Mouse (Mus musculus) layer of hippocampus, adult 18-20 months (tissue): Measurements from ENCODE around the gene Fryl. TPM values are rescaled to one million over a fixed set of nuclear protein-coding genes. Genes with fewer than 3 reads are reported as not detected.
A peak's percentile ranks its signal among the peaks of the same experiment; 100 is the strongest.

Source experiments
- DNase-seq, 2 experiments: peaks; one replicate each; pipeline ENCODE4 v3.0.0; 2022; ENCODE audit warnings: low spot score in 2 of 2
- total RNA-seq, 2 experiments: library from RNA; stranded (reverse); gene quantifications; 2 replicates each; pipeline ENCODE4 v1.2.3; 2021

Gene Fryl
- total RNA-seq, 2 experiments from 2014 or later: 63.6 to 66.7 TPM

DNA sequence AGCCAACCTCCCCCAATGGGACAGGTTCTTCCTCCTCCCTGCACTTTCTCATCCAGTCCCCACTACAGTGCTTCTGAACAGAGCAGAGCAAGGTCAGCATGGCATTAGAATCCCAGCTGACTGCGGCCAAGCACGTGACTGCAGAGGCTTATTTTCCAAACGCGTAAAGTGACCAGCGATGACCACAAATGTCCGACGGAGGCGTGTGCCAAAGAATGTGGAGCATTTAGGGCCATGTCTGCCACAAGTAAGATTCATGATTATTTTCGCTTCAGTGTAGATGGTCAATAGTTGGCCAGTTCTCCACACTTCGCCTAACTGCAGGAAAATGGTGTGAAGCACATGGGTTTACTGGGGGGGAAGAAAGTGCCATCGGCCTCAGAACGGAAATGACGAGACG is 137.6 kb downstream of the Fryl start:
- no peak for DNase-seq

GRCm38 (mm10) chr5:73114878-73115277 is 141.5 kb downstream of the Fryl start:
- no peak for DNase-seq

DNA sequence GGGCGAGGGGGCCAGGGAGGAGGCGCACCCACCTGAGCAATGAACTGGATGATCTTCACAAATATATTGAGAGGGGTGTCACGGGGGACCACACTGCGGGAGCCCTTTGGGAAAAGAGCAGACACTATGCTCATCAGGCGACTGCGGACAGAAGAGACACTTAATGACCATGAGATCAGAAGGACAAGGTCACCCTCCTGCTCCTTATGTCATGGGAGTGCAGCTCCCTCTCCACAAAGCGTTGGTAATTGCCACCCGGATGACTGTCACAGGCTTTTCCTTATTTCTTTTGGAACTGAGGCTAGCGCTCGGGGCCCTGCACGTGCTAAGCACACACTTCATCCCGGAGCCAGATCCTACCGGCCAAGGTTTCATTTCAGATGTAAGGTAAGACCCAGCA is 144.1 kb downstream of the Fryl start:
- DNase-seq: no peak

- no peak for DNase-seq
Observed at GRCm38 (mm10) chr5:73103657-73104056, 152.8 kb downstream of the Fryl start.

DNA sequence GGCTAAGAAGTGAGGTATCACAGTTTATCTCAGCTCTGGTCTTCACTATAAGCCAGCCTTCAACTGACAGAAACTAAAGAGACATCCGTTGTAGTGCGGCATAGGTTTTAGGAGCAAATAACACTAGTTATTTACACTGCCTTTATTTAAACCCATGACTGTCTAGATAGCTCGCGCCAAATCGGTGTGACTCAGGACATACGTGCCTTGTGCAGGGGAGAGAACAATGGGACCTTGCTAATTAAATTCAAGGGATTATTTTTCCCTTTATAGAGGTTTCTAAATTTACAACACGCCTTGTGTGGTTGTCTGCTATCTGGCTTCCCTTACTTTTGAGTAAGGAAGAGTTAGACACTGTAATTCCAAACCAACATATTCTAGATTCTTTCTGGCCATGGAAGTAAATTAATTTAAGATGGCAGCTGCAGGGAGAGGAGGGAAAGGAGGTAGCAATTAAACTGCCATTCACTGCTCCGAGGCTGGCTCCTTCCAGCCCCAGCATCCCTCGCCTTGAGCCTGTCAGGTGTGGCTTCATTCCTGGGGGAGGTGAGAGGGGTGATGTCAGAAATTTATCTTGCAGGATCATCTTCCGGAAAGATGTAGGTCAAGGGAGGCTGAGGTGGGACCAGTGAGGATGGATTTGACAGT is 154.0 kb downstream of the Fryl start:
- DNase-seq: no peak

- no peak for DNase-seq
Observed at GRCm38 (mm10) chr5:73092236-73092635, 164.2 kb downstream of the Fryl start.

DNA sequence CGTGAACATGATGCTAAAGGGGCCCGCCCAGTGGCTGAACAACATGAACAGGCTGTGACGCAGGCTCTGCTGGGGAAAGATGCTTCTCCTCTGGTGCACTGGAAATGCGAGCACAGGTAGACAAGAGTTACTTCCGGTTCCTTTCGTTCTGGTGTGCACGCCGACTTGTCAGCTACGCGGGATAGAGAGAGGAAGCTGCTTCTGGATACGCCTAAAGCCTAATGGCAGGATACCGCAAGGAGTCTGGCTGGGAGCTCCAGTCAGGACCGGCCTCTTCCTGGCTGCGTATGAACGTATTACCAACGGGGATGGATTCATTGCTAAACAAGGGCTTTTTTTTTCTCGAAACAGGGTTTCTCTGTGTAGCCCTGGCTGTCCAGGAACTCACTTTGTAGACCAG is 167.3 kb downstream of the Fryl start:
- no peak for DNase-seq

DNA sequence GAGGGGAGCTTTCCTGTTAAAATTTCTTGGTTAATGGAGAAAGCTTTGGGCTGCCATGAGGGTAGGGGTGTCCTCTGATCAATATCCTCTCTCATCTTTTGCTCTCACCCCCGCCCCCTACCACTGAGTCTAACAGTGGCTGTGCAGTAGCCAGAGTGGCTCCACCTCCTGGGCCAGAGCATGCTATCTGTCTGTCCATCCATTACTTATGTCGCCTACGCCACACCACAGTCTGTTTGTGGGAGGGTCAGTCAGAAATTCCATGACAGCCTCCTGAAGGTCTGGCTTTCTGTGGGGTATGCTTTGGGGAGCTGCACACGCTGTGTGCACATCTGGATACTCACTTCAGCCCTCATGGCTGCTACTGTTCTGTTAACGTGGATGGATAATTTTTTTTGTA is 174.9 kb downstream of the Fryl start:
- DNase-seq: no peak

GRCm38 (mm10) chr5:73079801-73080200 is 176.6 kb downstream of the Fryl start:
- DNase-seq: no peak

DNA sequence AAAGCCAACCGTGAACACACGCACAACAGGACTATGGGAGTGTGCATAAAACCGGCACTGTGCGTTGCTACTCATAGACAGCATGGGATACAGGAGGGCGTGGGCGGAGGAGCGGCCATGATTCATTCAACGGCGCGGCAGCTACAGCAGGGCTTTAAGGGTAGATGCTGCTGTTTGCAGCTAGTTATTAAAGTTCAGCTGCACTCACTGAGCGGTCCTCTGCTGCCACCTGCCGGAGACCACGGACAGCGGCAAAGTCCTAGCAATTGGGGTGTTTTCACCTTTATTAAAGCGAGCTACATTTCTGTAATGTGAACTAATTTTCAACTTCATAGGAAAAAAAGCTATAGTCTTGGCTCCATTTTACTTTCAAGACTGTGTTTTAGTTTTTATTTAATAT is 185.1 kb downstream of the Fryl start:
- DNase-seq: peak; percentile 74 to 86

DNA sequence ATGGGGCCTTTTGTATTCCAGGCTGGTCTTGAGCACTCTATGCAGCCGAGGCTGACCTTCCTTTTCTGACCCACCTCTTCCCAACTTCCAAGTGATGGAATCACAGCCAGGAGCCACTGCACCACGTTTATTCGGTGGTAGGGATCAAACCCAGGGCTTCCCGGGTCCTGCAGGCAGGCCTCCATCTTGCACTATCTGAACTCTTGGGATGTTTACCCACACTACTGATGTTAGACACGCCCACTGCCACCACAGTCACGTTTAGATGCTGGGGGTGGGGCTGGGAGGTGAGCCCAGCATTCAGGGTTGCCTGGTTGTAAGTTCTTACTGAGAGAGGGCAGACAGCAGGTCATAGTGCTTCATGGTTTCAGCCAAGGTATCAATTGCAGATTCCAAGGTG is 189.5 kb downstream of the Fryl start:
- no peak for DNase-seq

GRCm38 (mm10) chr5:73063768-73064669 is 192.4 kb downstream of the Fryl start:
- no peak for DNase-seq

DNA sequence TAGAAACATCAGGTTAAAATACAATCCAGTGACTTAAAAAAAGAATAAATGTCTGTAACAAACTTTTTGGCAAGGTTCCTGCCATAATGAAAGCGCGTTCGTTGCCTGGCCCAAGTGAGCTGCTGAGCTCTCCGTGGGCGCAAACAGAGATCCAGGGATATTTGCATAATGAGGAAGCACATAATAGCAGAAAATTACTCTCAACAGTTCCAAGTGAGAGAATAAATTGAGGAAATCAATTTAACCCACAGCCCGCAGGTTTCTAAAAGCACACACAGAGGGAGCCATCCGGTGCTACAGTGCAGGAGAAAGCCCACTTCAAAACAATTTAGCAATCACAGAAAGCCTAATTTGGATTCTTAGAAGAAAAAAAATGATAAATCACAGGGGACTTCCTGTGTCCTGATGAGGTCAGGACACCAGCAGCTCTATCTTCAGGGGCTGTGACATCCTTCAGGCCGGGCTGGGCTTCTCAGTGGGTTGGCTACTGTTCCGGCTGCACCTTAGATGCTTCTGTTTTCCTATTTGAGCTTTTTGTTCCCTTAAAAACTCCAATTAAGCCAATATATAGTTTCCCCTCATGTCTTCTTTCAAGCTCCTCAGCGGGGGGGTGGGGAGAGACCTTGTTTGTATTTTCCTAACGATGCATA is 194.8 kb downstream of the Fryl start:
- DNase-seq: peak; percentile 28 to 63

GRCm38 (mm10) chr5:73056937-73057336 is 199.5 kb downstream of the Fryl start:
- no peak for DNase-seq

GRCm38 (mm10) chr5:73056457-73056856 is 200.0 kb downstream of the Fryl start:
- DNase-seq: peak in 1 of 2 experiments; percentile 17

DNA sequence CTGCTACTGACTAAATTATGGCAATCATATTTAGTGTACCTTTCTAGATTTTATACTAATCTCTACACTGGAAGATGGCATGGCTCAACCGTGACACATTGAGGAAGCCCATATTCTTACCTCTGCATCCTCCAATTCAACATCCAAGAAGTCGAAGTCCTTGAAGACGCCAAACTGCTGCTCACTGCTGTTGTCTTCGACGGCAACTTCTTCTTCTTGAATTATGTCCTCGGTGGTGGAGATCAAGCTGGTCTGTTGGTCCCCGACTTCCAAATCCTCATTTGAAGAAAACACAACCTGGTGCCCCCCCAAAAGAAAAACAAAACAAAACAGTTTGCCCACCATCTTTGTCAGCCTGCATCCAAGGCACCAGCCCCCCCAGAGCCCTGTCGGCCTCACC is 202.5 kb downstream of the Fryl start:
- DNase-seq: no peak

GRCm38 (mm10) chr5:73047651-73048245 is 208.7 kb downstream of the Fryl start:
- no peak for DNase-seq

GRCm38 (mm10) chr5:73044055-73044454 is 212.4 kb downstream of the Fryl start:
- DNase-seq: no peak

GRCm38 (mm10) chr5:73032481-73032880 is 223.9 kb downstream of the Fryl start:
- DNase-seq: no peak

- DNase-seq: no peak
Observed at GRCm38 (mm10) chr5:73028646-73029045, 227.8 kb downstream of the Fryl start.

GRCm38 (mm10) chr5:73023801-73024200 is 232.6 kb downstream of the Fryl start:
- no peak for DNase-seq

DNA sequence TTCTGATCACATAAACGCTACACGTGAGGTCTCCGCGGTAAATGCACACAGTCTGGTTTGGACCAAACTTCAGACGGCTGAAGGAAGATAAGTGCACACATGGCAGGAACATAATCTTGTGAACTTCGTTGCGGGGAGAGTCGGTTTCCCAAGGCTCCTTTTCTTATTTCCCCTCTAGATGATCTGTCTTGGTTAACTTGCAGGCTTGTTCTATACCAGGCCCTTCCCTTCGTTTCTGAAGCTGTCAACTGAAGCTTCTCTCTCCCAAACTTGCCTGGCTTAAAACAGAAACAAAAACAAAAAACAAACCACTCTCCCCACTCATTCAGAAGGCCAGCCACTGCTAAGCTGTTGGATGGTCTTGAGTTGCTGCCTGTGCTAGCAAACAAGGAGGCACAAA is 241.7 kb downstream of the Fryl start:
- DNase-seq: no peak
